In genomic region chr6:135590084-135590483, GRCm38 (mm10) we compare ENCODE assay signal across 31 mouse cellular contexts.
"Had no signal": no experiment of that assay in that cellular context is flagged by ENCODE, and none has a peak within 500 bp of the region (broad histone marks: within the 10 kb centered on the region; RNA-seq: fewer than 3 reads in every experiment).

No protein-coding gene starts in this region.

- H3K36me3 ChIP-seq: heart, embryonic 10.5 days; heart, embryonic 12.5 days; heart, embryonic 13.5 days; heart, embryonic 15.5 days; hindbrain, embryonic 10.5 days; hindbrain, embryonic 12.5 days; hindbrain, embryonic 13.5 days; hindbrain, embryonic 15.5 days; intestine, embryonic 15.5 days had no signal

- H3K9me3 ChIP-seq: heart, embryonic 10.5 days; heart, embryonic 12.5 days; heart, embryonic 13.5 days; heart, embryonic 15.5 days; hindbrain, embryonic 10.5 days; hindbrain, embryonic 12.5 days; hindbrain, embryonic 13.5 days; hindbrain, embryonic 15.5 days; intestine, embryonic 15.5 days had no signal

- H3K4me2 ChIP-seq: heart, embryonic 11.5 days; heart, embryonic 12.5 days; heart, embryonic 13.5 days; heart, embryonic 15.5 days; hindbrain, embryonic 12.5 days; hindbrain, embryonic 13.5 days; hindbrain, embryonic 14.5 days; hindbrain, embryonic 15.5 days; intestine, embryonic 15.5 days had no signal

- ATAC-seq: hindbrain, embryonic 16.5 days; hindbrain, postnatal 0 days; inflammation-experienced regulatory T-cells, adult 6 months; intestine, embryonic 15.5 days; intestine, embryonic 16.5 days; intestine, postnatal 0 days had no signal

- H3K4me1 ChIP-seq: heart, embryonic 10.5 days; heart, embryonic 12.5 days; heart, embryonic 13.5 days; heart, embryonic 15.5 days; hindbrain, embryonic 10.5 days; hindbrain, embryonic 12.5 days; hindbrain, embryonic 13.5 days; hindbrain, embryonic 15.5 days; intestine, embryonic 15.5 days had no signal

- DNase-seq: heart, postnatal 10 days; heart, postnatal 14 days; heart, postnatal 36 days; heart, postnatal 4 days; kidney, adult 11 months; kidney, adult 18-20 months; kidney, adult 2 months; kidney, adult 8-10 months; kidney, adult 9 months; kidney, postnatal 25 days; kidney, postnatal 36 days; layer of hippocampus, adult 9-11 months; layer of hippocampus, postnatal 36 days had no signal

- H3K4me3 ChIP-seq: heart, embryonic 10.5 days; heart, embryonic 12.5 days; heart, embryonic 13.5 days; heart, embryonic 15.5 days; hindbrain, embryonic 10.5 days; hindbrain, embryonic 12.5 days; hindbrain, embryonic 13.5 days; hindbrain, embryonic 15.5 days; intestine, embryonic 15.5 days; layer of hippocampus, adult 2 months; left cerebral cortex, adult 2 months had no signal

- H3K9ac ChIP-seq: heart, embryonic 12.5 days; heart, embryonic 13.5 days; heart, embryonic 15.5 days; hindbrain, embryonic 12.5 days; hindbrain, embryonic 13.5 days; hindbrain, embryonic 14.5 days; hindbrain, embryonic 15.5 days; intestine, embryonic 15.5 days had no signal

- H3K27ac ChIP-seq: heart, embryonic 10.5 days; heart, embryonic 13.5 days; heart, embryonic 15.5 days; hindbrain, embryonic 10.5 days; hindbrain, embryonic 12.5 days; hindbrain, embryonic 13.5 days; hindbrain, embryonic 14.5 days; hindbrain, embryonic 15.5 days; hindbrain, postnatal 0 days; intestine, embryonic 15.5 days; left cerebral cortex, adult 2 months had no signal

- H3K27me3 ChIP-seq: heart, embryonic 12.5 days; heart, embryonic 13.5 days; heart, embryonic 15.5 days; hindbrain, embryonic 12.5 days; hindbrain, embryonic 13.5 days; hindbrain, embryonic 15.5 days; intestine, embryonic 15.5 days had no signal
